Mouse (Mus musculus) retina, postnatal 1 day (tissue): Measurements from ENCODE around the gene Zim1.

Experiments used
- DNase-seq: peaks from one replicate; pipeline ENCODE4 v3.0.0-alpha.2; 2012

Zim1 gene

GRCm38 (mm10) chr7:6696241-6697045 is at the start of gene Zim1:
Zim1 (minus strand) TSS chr7:6696450.
- DNase-seq, result peak; percentile 88

- DNase-seq, result no peak
These were observed 48.1 kb upstream of the Zim1 start for GRCm38 (mm10) chr7:6744281-6744904.

- DNase-seq, result no peak
These were observed 39.8 kb upstream of the Zim1 start for GRCm38 (mm10) chr7:6736060-6736459.

GRCm38 (mm10) chr7:6731930-6732329 is 35.7 kb upstream of the Zim1 start:
- DNase-seq, result no peak

- no peak for DNase-seq
These were observed 35.1 kb upstream of the Zim1 start for GRCm38 (mm10) chr7:6731373-6731772.

- DNase-seq, result peak; percentile 43
These were observed 34.6 kb upstream of the Zim1 start for GRCm38 (mm10) chr7:6730801-6731200.

- peak; percentile 95 for DNase-seq
These were observed 34.0 kb upstream of the Zim1 start, which contains the start of the genes Peg3 and Usp29 for GRCm38 (mm10) chr7:6730241-6730640. Peg3 (minus strand) TSS chr7:6730431. Usp29 (plus strand) TSS chr7:6730578.

- peak; percentile 98 for DNase-seq
These were observed 33.0 kb upstream of the Zim1 start for GRCm38 (mm10) chr7:6729061-6729817.

GRCm38 (mm10) chr7:6728263-6728931 is 32.1 kb upstream of the Zim1 start:
- peak; percentile 99 for DNase-seq

- DNase-seq, result peak; percentile 96
These were observed 31.3 kb upstream of the Zim1 start for GRCm38 (mm10) chr7:6727351-6728121.

GRCm38 (mm10) chr7:6709396-6709795 is 13.1 kb upstream of the Zim1 start:
- no peak for DNase-seq

- peak; percentile 36 for DNase-seq
These were observed 12.4 kb upstream of the Zim1 start for GRCm38 (mm10) chr7:6708451-6709180.

GRCm38 (mm10) chr7:6707416-6708015 is 11.3 kb upstream of the Zim1 start:
- no peak for DNase-seq

- no peak for DNase-seq
These were observed 3.0 kb upstream of the Zim1 start for GRCm38 (mm10) chr7:6699230-6699629.

- DNase-seq, result no peak
These were observed 10.7 kb downstream of the Zim1 start for GRCm38 (mm10) chr7:6685511-6685910.

- no peak for DNase-seq
These were observed 29.5 kb downstream of the Zim1 start for GRCm38 (mm10) chr7:6666726-6667125.

- no peak for DNase-seq
These were observed 32.8 kb downstream of the Zim1 start for GRCm38 (mm10) chr7:6663430-6663829.

GRCm38 (mm10) chr7:6659605-6660004 is 36.6 kb downstream of the Zim1 start:
- peak; percentile 64 for DNase-seq

GRCm38 (mm10) chr7:6658606-6659005 is 37.6 kb downstream of the Zim1 start:
- no peak for DNase-seq

GRCm38 (mm10) chr7:6652151-6652550 is 44.1 kb downstream of the Zim1 start:
- no peak for DNase-seq

- DNase-seq, result no peak
These were observed 45.0 kb downstream of the Zim1 start for GRCm38 (mm10) chr7:6651221-6651620.
